Mouse (Mus musculus) liver, embryonic 13.5 days (tissue): ENCODE results near the gene Pex6. TPM values are rescaled to one million over a fixed set of nuclear protein-coding genes. Genes with fewer than 3 reads are reported as not detected.

Experiments
- ATAC-seq: fragments of 200-750 bp; cut with Nextera tagmentation; 2 replicates; pipeline ENCODE4 v1.8.0; 2017; ENCODE audit warnings: low read depth, mild to moderate bottlenecking, moderate number of reproducible peaks, moderate library complexity
- DNase-seq: peaks from one replicate; pipeline ENCODE4 v3.0.0; 2022
- H3K27ac ChIP-seq: fragments of 300-500 bp; sonication (generic); 2 replicates; pipeline ENCODE4 v1.5.1; 2015; ENCODE audit warnings: moderate library complexity, mild to moderate bottlenecking, inconsistent platforms
- H3K27me3 ChIP-seq: fragments of 300-500 bp; sonication (generic); 2 replicates; pipeline ENCODE4 v1.6.1; 2015; ENCODE audit warnings: mild to moderate bottlenecking, inconsistent platforms
- H3K36me3 ChIP-seq: fragments of 300-500 bp; sonication (generic); 2 replicates; pipeline ENCODE4 v1.6.1; 2015; ENCODE audit warnings: mild to moderate bottlenecking, inconsistent platforms
- H3K4me1 ChIP-seq: fragments of 300-500 bp; sonication (generic); replicated peaks from 2 replicates; pipeline ENCODE4 v1.6.1; 2015; ENCODE audit warnings: inconsistent platforms
- H3K4me2 ChIP-seq: fragments of 300-500 bp; sonication (generic); 2 replicates; pipeline ENCODE4 v1.6.1; 2015; ENCODE audit warnings: inconsistent platforms, mild to moderate bottlenecking, moderate library complexity
- H3K4me3 ChIP-seq: fragments of 300-500 bp; sonication (generic); replicated peaks from 2 replicates; pipeline ENCODE4 v1.5.1; 2015; ENCODE audit warnings: mild to moderate bottlenecking, inconsistent platforms
- H3K9ac ChIP-seq: fragments of 300-500 bp; sonication (generic); 2 replicates; pipeline ENCODE4 v1.6.1; 2015; ENCODE audit warnings: mild to moderate bottlenecking, inconsistent platforms
- H3K9me3 ChIP-seq: fragments of 300-500 bp; sonication (generic); replicated peaks from 2 replicates; pipeline ENCODE4 v1.6.1; 2016; ENCODE audit warnings: inconsistent platforms
- WGBS: fragments of 180-500 bp; shearing (Covaris S2); methylation state at CpG from one replicate; pipeline ENCODE4 v1.1.7; 2015; ENCODE audit not compliant: insufficient replicate concordance; 5-methylcytosine and 5-hydroxymethylcytosine counted together
- polyA plus RNA-seq: library from polyadenylated mRNA; unstranded; fragments of >200 nt; fragmentation: Nextera tagmentation; extraction: Ambion mirVana; gene quantifications from 2 replicates; pipeline ENCODE4 v1.2.1, GENCODE M21; 2015

Gene Pex6
- polyA plus RNA-seq, 1 experiment from 2014 or later, result 9.4 TPM

DNA sequence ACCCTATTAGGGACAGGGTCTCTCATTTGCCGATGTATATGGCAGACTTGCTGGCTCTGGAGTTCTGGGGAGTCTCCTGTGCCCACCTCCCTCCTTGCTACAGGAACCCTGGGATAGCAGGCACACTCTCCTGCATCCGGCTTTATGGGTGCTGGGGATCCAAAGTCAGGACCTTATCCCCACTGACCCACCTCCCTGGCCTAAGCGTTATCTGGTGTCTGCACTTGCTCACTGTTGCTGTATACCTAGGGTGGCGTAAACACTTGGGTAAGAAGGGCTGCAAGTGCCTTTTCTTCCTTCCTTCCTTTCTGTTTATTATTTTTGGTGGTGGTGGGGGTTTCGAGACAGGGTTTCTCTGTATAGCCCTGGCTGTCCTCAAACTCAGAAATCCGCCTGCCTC, 30.0 kb downstream of the Pex6 start:
- H3K36me3 ChIP-seq, result peaks cover 58% of the 10 kb centered on the region
- H3K4me2 ChIP-seq, result peak overlapping the region; percentile 23
- H3K4me3 ChIP-seq, result no peak overlapping the region
- WGBS, result 67% methylated on average over 6 of the region's 6 CpGs
- no peaks in the 10 kb centered on the region for H3K9me3 ChIP-seq
- H3K27me3 ChIP-seq, result no peaks in the 10 kb centered on the region
- H3K4me1 ChIP-seq, result peaks cover 14% of the 10 kb centered on the region
- ATAC-seq (peak; percentile 80), DNase-seq (no peak)
- H3K9ac ChIP-seq, result no peak overlapping the region; the same call in 1 of the 2 replicates
- H3K27ac ChIP-seq, result peak overlapping the region; percentile 58

DNA sequence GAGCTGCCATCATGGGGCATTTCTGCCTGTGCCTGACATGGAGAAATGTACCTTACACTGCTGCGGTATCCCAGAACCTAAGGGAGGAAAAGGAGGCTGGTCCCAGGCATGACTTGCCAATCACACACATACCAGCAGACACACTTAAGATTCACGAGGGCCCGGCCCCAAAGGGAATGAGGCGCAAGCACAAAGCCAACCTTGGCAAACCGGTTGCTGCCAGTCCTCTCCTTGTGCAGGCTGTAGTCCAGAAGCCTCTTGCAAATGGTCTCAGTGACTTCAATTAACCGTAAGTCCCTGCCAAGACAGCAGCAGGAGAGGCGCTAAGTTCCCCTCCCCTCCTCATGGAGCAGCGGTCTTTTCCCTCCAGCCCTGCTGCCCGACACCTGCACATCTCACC, 31.7 kb downstream of the Pex6 start:
- Histone ChIP-seq H3K9me3 (no peaks in the 10 kb centered on the region), H3K4me1 (peaks cover 21% of the 10 kb centered on the region), H3K27ac (no peak overlapping the region), H3K36me3 (peaks cover 61% of the 10 kb centered on the region), H3K4me2 (no peak overlapping the region), H3K4me3 (no peak overlapping the region), H3K27me3 (no peaks in the 10 kb centered on the region), H3K9ac (no peak overlapping the region)
- DNase-seq, result no peak
- WGBS, result 85% methylated on average over 9 of the region's 9 CpGs
- ATAC-seq, result no peak

DNA sequence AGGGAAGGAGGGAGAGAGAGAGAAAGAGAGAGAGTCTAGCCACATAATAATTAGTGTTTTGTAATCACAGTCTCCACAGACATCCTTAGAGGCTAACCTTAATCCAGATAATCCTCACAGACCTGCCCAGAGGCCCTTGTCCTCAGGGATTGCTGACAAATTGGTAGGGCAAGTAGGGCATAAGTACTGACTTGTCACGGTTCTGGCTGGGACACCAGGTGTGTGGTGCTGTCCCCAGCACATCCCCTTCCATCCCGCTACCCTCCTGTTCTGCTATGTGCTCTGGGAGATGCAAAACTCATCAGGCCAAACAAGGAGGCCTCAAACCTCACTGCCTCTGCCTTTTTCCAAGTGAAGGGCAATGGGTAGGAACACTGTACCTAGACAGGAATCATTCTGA, 34.2 kb downstream of the Pex6 start:
- 85% methylated on average over 2 of the region's 2 CpGs for WGBS
- no peaks in the 10 kb centered on the region for H3K9me3 ChIP-seq

DNA sequence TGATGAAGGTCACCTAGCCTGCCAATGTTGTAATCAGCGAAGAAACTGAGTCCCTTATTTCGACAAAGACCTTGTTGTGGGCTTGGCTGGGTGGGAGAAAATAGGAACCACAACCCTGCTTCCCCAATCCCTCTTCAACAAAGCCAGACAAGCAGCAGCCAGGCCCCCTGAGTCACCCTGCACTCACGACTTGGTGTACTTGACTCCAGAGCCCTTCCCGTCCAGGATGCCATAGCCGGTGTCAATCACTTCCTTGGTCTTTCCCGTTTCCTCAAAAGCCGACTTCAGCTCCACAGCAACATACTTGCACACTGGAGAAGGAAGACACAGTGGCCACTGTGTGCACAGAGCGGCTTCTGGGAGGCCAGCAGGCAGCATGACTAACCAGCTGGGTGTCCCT, 36.0 kb downstream of the Pex6 start:
- H3K4me1 ChIP-seq, result peaks cover 38% of the 10 kb centered on the region
- no peak for ATAC-seq
- no peak overlapping the region; the same call in 1 of the 2 replicates for H3K9ac ChIP-seq
- no peak overlapping the region for H3K27ac ChIP-seq
- H3K9me3 ChIP-seq, result no peaks in the 10 kb centered on the region
- H3K36me3 ChIP-seq, result peaks cover 45% of the 10 kb centered on the region
- no peaks in the 10 kb centered on the region for H3K27me3 ChIP-seq
- DNase-seq, result no peak
- H3K4me3 ChIP-seq, result no peak overlapping the region
- 71% methylated on average over 8 of the region's 8 CpGs for WGBS
- no peak overlapping the region for H3K4me2 ChIP-seq

More for the DNA sequence above, 34.2 kb downstream of the Pex6 start:
- no peak overlapping the region for H3K4me2 ChIP-seq
- ATAC-seq, result no peak
- peaks cover 52% of the 10 kb centered on the region for H3K36me3 ChIP-seq
- no peak overlapping the region for H3K9ac ChIP-seq
- H3K4me3 ChIP-seq, result no peak overlapping the region
- H3K4me1 ChIP-seq, result peaks cover 35% of the 10 kb centered on the region
- DNase-seq, result no peak
- H3K27me3 ChIP-seq, result no peaks in the 10 kb centered on the region
- H3K27ac ChIP-seq, result no peak overlapping the region

DNA sequence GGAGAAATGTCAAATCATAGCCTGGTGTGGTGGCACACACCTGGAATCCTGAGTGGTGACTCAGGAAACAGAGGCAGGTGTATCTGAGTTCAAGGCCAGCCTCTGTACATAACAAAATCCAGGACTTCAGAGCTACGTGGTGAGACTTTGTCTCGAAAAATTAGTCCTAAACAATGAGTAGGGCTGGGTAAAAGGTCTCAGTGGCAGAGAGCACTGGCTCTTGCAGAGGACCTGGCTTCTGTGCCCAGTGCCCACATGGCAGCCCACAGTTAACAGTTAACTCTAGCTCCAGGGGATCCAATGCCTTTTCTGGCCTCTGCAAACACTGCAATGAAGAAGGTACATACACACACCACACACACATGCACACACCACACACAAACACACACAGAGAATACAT, 36.5 kb downstream of the Pex6 start:
- no peak overlapping the region for H3K27ac ChIP-seq
- WGBS, result 80% methylated on average over 2 of the region's 2 CpGs
- H3K9ac ChIP-seq, result no peak overlapping the region
- no peak for DNase-seq
- H3K9me3 ChIP-seq, result no peaks in the 10 kb centered on the region
- no peak for ATAC-seq
- no peaks in the 10 kb centered on the region for H3K27me3 ChIP-seq
- H3K4me2 ChIP-seq, result no peak overlapping the region
- H3K36me3 ChIP-seq, result peaks cover 42% of the 10 kb centered on the region
- peaks cover 44% of the 10 kb centered on the region for H3K4me1 ChIP-seq
- no peak overlapping the region for H3K4me3 ChIP-seq

DNA sequence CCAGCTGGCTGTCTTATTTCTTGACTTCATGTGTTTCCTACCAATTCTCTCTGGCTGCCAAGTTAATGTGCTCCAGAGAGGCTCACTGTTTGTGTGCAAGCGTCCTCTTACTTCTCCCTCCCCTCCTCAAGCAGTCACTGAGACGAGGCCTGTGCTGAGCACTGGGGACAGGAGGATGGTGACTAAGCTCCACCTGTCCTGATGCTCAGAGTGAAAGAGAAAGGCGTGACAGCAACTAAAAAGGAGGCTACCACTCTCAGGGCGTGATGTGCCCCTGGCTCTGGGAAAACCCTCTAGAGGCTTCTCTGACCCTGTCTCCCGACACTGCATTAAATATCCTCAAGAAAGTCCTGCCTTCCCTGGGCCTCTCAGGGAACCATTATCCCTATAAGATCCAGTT, 38.0 kb downstream of the Pex6 start:
- ATAC-seq (no peak), DNase-seq (no peak)
- WGBS, result 75% methylated on average over 5 of the region's 5 CpGs
- Histone ChIP-seq H3K36me3 (peaks cover 27% of the 10 kb centered on the region), H3K27ac (no peak overlapping the region), H3K4me2 (no peak overlapping the region), H3K9ac (no peak overlapping the region), H3K9me3 (no peaks in the 10 kb centered on the region), H3K4me3 (no peak overlapping the region), H3K4me1 (peaks cover 45% of the 10 kb centered on the region), H3K27me3 (no peaks in the 10 kb centered on the region)

DNA sequence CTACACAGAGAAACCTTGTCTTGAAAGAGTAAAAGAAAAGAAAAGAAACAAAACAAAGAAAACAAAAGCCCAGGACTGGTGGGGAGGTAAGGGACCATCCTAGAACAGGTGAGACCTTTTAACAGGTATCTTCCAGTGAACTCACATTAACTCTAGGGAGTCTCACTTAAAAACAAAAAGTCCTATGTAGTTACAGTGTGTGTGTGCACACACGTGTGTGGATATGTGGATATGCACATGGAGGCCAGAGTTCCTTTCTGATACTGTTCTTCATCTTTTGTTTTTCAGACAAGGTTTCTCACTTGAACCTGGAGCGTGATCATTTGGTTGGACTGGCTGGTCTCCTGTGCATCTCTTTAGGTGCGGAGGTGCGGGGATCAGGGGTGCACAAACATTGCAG, 39.3 kb downstream of the Pex6 start:
- Histone ChIP-seq H3K4me2 (peak overlapping the region; percentile 85), H3K27ac (peak overlapping the region; percentile 87; the same call in 1 of the 2 replicates), H3K9ac (peak overlapping the region; percentile 78), H3K9me3 (no peaks in the 10 kb centered on the region), H3K4me3 (peak overlapping the region; percentile 81), H3K4me1 (peaks cover 42% of the 10 kb centered on the region), H3K36me3 (peaks cover 18% of the 10 kb centered on the region), H3K27me3 (no peaks in the 10 kb centered on the region)
- ATAC-seq, result no peak
- no peak for DNase-seq
- WGBS, result 74% methylated on average over 4 of the region's 4 CpGs

DNA sequence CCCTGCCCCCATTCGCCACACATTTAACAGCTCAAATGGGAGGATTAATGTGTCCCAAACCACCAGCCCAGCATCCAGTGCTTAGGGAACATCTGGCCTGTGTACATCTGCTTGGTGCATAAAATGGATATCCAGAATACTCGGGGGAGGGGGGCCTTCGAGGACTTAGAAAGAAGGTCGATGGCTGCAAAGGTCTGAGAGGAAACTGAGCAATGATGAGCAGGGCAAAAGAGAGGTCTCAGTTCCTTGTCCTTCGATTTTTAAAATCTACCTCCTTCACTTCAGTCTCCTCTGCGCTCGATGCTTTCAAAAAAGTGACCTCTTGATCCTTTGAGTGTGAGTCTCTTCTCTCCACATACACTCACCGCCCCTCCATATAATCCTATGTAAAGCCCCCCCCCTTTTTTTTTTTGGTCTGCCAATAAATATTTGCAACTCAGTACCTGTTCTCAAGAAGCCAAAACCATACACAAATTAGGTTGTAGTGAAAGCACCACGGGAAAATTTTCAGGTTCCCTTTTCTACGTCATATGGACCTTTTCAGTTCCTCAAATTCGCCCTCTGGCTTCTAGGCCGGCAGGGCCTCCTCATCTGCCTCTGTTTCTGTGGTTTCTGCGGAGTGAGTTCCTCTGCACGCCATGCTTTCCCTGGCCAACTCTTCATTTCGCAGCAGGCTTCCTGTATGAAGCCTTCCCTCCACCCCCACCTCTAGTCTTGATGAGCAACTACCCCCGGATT, 40.0 kb downstream of the Pex6 start:
- Histone ChIP-seq H3K9ac (peak overlapping the region; percentile 78), H3K9me3 (no peaks in the 10 kb centered on the region), H3K27me3 (0 out of 2 replicates have a peak, but pooled peaks cover 3% of the 10 kb centered on the region), H3K4me3 (peak overlapping the region; percentile 81), H3K27ac (peak overlapping the region; percentile 87), H3K4me2 (peak overlapping the region; percentile 85), H3K36me3 (peaks cover 12% of the 10 kb centered on the region), H3K4me1 (peaks cover 42% of the 10 kb centered on the region)
- ATAC-seq (no peak; the same call in 1 of the 2 replicates), DNase-seq (no peak)
- 17% methylated on average over 16 of the region's 16 CpGs for WGBS

DNA sequence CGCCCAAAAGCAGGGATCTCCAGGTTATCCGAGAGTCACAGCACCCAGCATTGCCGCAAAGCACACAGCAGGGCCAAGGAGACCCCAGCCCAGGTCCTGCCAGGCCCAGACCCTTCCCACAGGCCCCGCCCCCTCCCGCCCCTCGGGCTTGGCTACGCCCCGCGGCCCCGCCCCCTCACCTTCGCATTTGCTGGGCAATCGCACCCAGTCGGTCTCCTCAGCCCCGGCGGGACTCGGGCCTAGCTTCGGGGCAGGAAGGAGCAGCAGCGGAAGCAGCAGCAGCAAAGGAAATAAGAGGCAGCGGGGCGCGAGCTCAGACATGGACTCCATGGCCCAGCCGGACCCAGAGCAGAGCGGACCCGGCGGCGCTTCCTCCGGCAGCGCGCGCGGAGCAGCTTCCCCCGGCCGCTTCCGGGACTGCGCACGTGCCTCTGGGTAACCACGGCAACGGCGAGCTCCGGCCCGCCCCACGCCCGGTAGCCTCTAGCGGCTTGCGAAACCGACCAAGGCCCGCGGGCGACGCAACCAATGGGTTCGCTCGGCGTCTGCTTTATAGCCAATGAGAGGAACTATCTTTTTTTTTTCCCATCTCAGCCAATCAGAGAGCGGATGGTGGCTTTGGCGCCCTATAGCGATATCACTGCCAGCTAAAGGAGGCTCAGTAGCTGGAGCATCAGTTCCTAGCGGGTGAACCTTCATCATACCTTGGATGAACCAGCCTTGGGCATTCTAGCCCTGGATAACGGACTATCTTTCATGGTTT, 40.7 kb downstream of the Pex6 start, which contains the start of gene Cnpy3:
Gene Cnpy3, minus strand, starts transcription at position 421 of the 763 bp plus-strand sequence.
- DNase-seq (peak; percentile 96), ATAC-seq (peak; percentile 99)
- Histone ChIP-seq H3K4me1 (peaks cover 42% of the 10 kb centered on the region), H3K4me2 (peak within 1 kb of the TSS; percentile 85), H3K27me3 (peaks cover 9% of the 10 kb centered on the region; the same call in 1 of the 2 replicates), H3K9ac (peak within 1 kb of the TSS; percentile 78), H3K27ac (peak within 1 kb of the TSS; percentile 87), H3K4me3 (peak within 1 kb of the TSS; percentile 81), H3K36me3 (peaks cover 5% of the 10 kb centered on the region), H3K9me3 (no peaks in the 10 kb centered on the region)
- under 1% methylated on average over 58 of the region's 58 CpGs for WGBS

DNA sequence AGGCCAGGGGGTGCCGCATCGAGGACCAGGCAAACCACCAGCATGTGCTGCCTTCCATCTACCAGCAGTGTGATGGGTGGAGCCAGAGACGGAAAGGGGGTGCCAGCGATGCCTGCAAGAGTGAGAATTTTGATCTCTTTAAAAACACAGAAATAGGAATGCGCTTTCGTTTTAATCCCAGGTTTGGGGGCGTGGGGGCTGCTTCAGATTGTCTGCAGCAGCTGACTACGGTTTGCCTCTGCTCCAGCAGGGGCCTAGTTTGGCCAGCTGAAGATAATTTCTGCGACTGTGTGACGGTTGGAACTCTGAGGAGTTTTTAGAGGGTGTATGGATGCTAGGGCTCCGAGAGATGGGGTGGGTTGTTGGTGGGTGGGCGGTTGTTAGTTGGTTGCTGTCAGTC, 47.5 kb downstream of the Pex6 start:
- peaks cover 10% of the 10 kb centered on the region; the same call in 1 of the 2 replicates for H3K27me3 ChIP-seq
- H3K4me2 ChIP-seq, result no peak overlapping the region
- ATAC-seq (no peak), DNase-seq (no peak)
- no peak overlapping the region for H3K27ac ChIP-seq
- H3K36me3 ChIP-seq, result no peaks in the 10 kb centered on the region
- 65% methylated on average over 12 of the region's 12 CpGs for WGBS
- H3K4me3 ChIP-seq, result no peak overlapping the region
- no peaks in the 10 kb centered on the region for H3K4me1 ChIP-seq
- H3K9me3 ChIP-seq, result no peaks in the 10 kb centered on the region
- no peak overlapping the region for H3K9ac ChIP-seq

DNA sequence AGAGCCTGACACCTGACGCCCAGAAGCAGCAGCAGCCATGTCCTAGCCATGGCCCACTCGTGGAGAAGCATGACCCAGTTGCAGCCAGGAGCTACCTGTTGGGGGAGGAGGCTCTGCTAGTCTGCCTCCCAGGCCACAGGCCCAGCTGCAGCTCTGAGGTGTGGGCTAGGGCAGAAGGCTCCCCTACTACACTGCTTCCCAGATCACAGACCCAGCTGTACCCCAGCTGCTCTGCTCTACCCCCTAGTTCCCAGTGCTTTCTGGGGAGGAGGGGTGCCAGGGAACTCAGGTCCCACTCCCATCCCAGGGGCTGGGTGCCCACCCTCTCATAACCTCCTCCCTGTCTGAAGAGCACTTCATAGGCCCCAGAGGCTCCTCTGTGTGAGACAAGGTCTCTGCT, 52.3 kb downstream of the Pex6 start, which contains the start of gene Ptcra:
Gene Ptcra, minus strand, starts transcription at position 169 of the 400 bp plus-strand sequence.
- Histone ChIP-seq H3K27ac (no peak within 1 kb of the TSS), H3K27me3 (no peaks in the 10 kb centered on the region), H3K9ac (no peak within 1 kb of the TSS), H3K4me3 (no peak within 1 kb of the TSS), H3K36me3 (no peaks in the 10 kb centered on the region), H3K4me2 (no peak within 1 kb of the TSS), H3K9me3 (no peaks in the 10 kb centered on the region), H3K4me1 (no peaks in the 10 kb centered on the region)
- 49% methylated on average over 2 of the region's 2 CpGs for WGBS
- DNase-seq, result no peak
- ATAC-seq, result no peak
